Mouse (Mus musculus) testis, adult 10 weeks (tissue): ENCODE results near the gene Ogfr. TPM values are rescaled to one million over a fixed set of nuclear protein-coding genes. Genes with fewer than 3 reads are reported as not detected.

ENCODE experiments used
- polyA plus RNA-seq: library from polyadenylated mRNA; stranded (reverse); fragments of 350-450 nt; fragmentation: Illumina TruSeq; extraction: RNeasy Lipid Tissue Mini Kit (QIAGEN cat#74804); gene quantifications from one replicate; pipeline ENCODE4 v1.2.3, GENCODE M21; 2014; ENCODE audit warnings: low read depth, low replicate concordance

Gene Ogfr
- polyA plus RNA-seq = 9.0 TPM

DNA sequence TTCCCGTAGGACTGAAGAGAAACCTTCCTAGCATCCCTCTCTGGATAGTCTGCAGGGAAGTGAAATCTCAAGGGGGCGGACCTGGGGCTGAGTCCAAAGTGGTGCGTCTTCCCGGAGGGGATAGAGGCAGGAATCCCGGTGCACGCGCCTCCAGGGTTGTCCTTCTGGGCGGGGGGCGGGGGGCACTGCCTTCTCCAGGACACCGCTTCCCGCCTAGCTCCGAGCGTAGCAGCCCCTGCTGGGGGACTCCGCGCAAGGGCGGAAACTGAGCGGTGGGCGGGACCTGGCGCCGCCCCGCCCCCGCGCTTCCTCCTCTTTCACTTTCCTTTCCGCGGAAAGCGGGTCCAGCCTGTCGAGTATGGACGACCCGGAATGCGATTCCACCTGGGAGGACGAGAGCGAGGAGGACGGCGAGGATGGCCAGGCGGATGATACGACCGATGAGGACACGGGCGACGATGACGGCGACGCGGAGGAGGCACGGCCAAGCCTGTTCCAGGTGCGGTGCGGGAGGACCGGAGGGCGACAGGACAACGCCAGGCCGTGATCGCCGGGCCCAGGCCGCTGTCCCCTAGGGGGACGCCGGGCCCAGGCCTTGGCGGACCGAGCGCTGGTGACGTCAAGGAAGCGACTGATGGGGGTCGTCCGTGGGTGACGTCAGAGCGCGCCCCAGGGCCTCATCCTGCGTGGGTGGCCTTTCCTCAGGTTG is at the start of gene Ogfr:
TSS of gene Ogfr (plus strand) at position 123 of the 709 bp plus-strand sequence.

DNA sequence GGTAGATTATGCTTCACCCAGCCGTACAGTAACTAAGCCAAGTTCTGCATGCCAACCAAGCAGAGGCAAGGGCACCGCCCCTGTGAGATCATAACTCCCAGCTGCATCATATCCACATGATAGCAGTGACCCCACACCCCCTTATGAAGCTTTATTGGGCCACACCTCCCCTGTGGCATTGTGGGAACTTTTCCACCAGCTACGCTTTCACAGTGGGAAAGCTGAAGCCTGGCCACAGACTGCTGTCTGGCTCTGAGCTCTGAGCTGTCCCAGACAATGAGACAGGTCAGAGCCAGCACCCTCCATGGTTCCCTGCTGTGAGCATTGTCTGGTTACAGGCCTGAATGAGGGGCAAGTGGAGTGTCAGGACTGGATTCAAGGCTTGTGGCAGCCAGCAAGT is 8.0 kb upstream of the Ogfr start, which contains the start of gene Mrgbp:
TSS of gene Mrgbp (plus strand) at position 303 of the 400 bp plus-strand sequence.

DNA sequence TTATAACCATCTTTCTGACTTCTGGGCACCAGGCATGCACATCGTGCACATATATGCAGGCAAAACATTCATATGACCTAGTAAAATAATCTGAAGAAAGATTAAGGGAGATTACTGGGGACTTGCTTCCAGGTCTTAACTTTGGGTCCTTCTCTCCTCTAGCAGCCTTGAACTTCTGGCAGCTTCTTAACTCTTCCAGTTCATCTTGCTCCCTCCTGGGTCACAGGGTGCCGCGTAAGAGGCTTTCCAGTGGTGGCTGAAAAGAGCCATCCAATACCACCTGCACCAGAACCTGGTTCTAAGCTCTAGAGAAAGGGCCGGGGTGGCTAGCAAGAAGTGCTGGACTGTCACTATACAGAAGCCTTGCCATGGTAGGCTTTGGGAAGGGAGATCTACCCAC is 8.4 kb downstream of the Ogfr start, which contains the start of gene Col9a3:
TSS of gene Col9a3 (plus strand) at position 301 of the 400 bp plus-strand sequence.

DNA sequence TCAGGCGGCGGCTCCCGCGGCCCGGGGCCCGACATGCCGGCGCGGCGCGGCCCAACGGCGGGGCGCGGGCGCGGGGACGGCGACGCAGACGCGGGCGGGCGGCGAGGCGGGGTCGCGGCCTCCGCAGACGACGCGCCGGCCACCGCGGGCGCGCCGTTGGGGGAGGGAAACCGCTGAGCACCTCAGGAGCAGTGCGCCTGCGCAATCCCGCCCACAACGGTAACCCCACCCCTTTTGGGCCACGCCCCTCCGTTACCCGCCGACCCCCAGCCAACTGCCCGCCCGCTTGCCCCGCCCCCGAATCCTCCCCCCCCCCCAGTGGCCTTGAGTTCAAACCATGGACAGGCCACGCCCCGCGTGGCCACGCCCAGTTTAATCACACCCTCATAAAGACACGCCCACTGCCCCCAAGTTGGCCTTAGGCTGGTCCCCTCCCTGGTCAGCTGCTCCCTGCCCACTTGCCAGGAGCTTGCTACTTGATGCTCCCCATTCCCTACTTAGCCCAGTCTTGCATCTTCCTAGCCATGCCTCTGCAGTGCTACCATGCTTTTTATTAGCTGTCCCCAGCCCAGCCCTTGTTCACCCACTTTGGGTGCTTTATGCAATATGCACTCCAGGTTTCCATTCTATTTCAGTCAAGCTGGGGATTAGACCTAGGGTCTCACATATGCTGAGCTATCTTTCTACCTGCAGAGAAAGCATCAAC is 53.7 kb downstream of the Ogfr start, which contains the start of gene Tcfl5:
TSS of gene Tcfl5 (minus strand) at position 154 of the 706 bp plus-strand sequence.

Other genes with a start within 250 kb of the Ogfr start
- not detected for gene Slco4a1, start 133.0 kb upstream of the Ogfr start, polyA plus RNA-seq
- 0.11 TPM for gene Ntsr1, start 89.3 kb upstream of the Ogfr start, polyA plus RNA-seq
- gene Mrgbp, start 7.9 kb upstream of the Ogfr start, polyA plus RNA-seq = 77.9 TPM
- 1.1 TPM for gene Col9a3, start 8.5 kb downstream of the Ogfr start, polyA plus RNA-seq
- gene Tcfl5, start 53.5 kb downstream of the Ogfr start, polyA plus RNA-seq = 418 TPM
- gene Dido1, start 120.8 kb downstream of the Ogfr start, polyA plus RNA-seq = 33.7 TPM
- 39.3 TPM for gene Gid8, start 120.9 kb downstream of the Ogfr start, polyA plus RNA-seq
- gene Slc17a9, start 136.0 kb downstream of the Ogfr start, polyA plus RNA-seq = 1.4 TPM
- gene Bhlhe23, start 187.7 kb downstream of the Ogfr start, polyA plus RNA-seq = not detected